Mouse (Mus musculus) liver, adult 2 months (tissue): ENCODE results near the gene Golph3. TPM values are rescaled to one million over a fixed set of nuclear protein-coding genes. Genes with fewer than 3 reads are reported as not detected.

Experiments
- DNase-seq: peaks from one replicate; pipeline ENCODE4 v3.0.0-alpha.2; 2011; ENCODE audit warnings: low read depth, low spot score; ENCODE audit errors: extremely low read depth
- H3K27ac ChIP-seq: fragments of 200-500 bp; replicated peaks from 2 replicates; pipeline ENCODE4 v1.5.1; 2012; ENCODE audit warnings: low read depth, mild to moderate bottlenecking, control low read depth, inconsistent platforms, low read length; ENCODE audit not compliant: insufficient read depth
- H3K27me3 ChIP-seq: fragments of 200-500 bp; 2 replicates; pipeline ENCODE4 v1.6.1; 2012; ENCODE audit warnings: mild to moderate bottlenecking, moderate library complexity, low read length, inconsistent platforms; ENCODE audit not compliant: control insufficient read depth, insufficient read depth
- H3K36me3 ChIP-seq: fragments of 200-500 bp; 2 replicates; pipeline ENCODE4 v1.6.1; 2012; ENCODE audit warnings: low read length, inconsistent platforms; ENCODE audit not compliant: control insufficient read depth, insufficient read depth
- H3K4me1 ChIP-seq: fragments of 200-500 bp; 2 replicates; pipeline ENCODE4 v1.6.1; 2011; ENCODE audit warnings: low read length; ENCODE audit not compliant: control insufficient read depth, insufficient read depth
- H3K4me3 ChIP-seq: fragments of 200-500 bp; 2 replicates; pipeline ENCODE4 v1.5.1; 2011; ENCODE audit warnings: low read depth, mild to moderate bottlenecking, control low read depth, low read length, moderate library complexity; ENCODE audit not compliant: insufficient read depth
- H3K79me2 ChIP-seq: fragments of 200-500 bp; 2 replicates; pipeline ENCODE4 v1.6.1; 2012; ENCODE audit warnings: inconsistent platforms, mild to moderate bottlenecking, low read length, moderate library complexity; ENCODE audit not compliant: control insufficient read depth, insufficient read depth
- H3K9ac ChIP-seq: fragments of 200-500 bp; 2 replicates; pipeline ENCODE4 v1.6.1; 2012; ENCODE audit warnings: low read depth, mild to moderate bottlenecking, control low read depth, inconsistent platforms, low read length
- CTCF ChIP-seq: fragments of 200-500 bp; IDR thresholded peaks from 2 replicates; pipeline ENCODE4 v1.5.1; 2011; ENCODE audit warnings: low read depth, low read length, control low read depth
- POLR2A ChIP-seq: fragments of 200-500 bp; IDR thresholded peaks from 2 replicates; pipeline ENCODE4 v1.6.1; 2011; ENCODE audit warnings: low read length, control low read depth; ENCODE audit not compliant: insufficient read depth; ENCODE audit errors: extremely low read depth
- WGBS: fragments of 180-500 bp; shearing (Covaris S2); methylation state at CpG from one replicate; pipeline ENCODE4 v1.1.7; 2018; 5-methylcytosine and 5-hydroxymethylcytosine counted together
- polyA plus RNA-seq: library from polyadenylated mRNA; depleted of rRNA; stranded (reverse); fragments of >200 nt; gene quantifications from 2 replicates; pipeline ENCODE4 v1.2.3, GENCODE M21; 2012
- total RNA-seq: library from RNA; depleted of rRNA; stranded (reverse); fragments of >200 nt; gene quantifications from 2 replicates; pipeline ENCODE4 v1.2.3, GENCODE M21; 2014

Golph3 gene
- total and polyA plus RNA-seq, 2 experiments: 49.8 to 52.4 TPM

GRCm38 (mm10) chr15:12367306-12368080 lies 46.2 kb downstream of the Golph3 start:
- peaks cover 9% of the 10 kb centered on the region; the same call in 1 of the 2 replicates for H3K4me1 ChIP-seq
- H3K4me3 ChIP-seq: no peak overlapping the region
- TF ChIP-seq CTCF: no peak
- TF ChIP-seq POLR2A: no peak
- no peak for DNase-seq
- H3K79me2 ChIP-seq: no peaks in the 10 kb centered on the region
- no peaks in the 10 kb centered on the region for H3K27me3 ChIP-seq
- H3K27ac ChIP-seq: no peak overlapping the region
- H3K9ac ChIP-seq: no peak overlapping the region
- no peaks in the 10 kb centered on the region for H3K36me3 ChIP-seq
- whole genome bisulfite sequencing: 72% methylated on average over 13 of the region's 13 CpGs

- no peaks in the 10 kb centered on the region for H3K27me3 ChIP-seq
- no peaks in the 10 kb centered on the region for H3K79me2 ChIP-seq
- H3K4me1 ChIP-seq: peaks cover 9% of the 10 kb centered on the region; the same call in 1 of the 2 replicates
- TF ChIP-seq CTCF: no peak
- no peak for TF ChIP-seq POLR2A
- H3K4me3 ChIP-seq: no peak overlapping the region
- no peaks in the 10 kb centered on the region for H3K36me3 ChIP-seq
- no peak overlapping the region for H3K9ac ChIP-seq
- 93% methylated on average over 11 of the region's 11 CpGs for WGBS
- no peak overlapping the region for H3K27ac ChIP-seq
- DNase-seq: no peak
These were observed 47.1 kb downstream of the Golph3 start for GRCm38 (mm10) chr15:12368357-12368756.

- TF ChIP-seq CTCF (no peak), POLR2A (no peak)
- Histone ChIP-seq H3K4me1 (peaks cover 9% of the 10 kb centered on the region; the same call in 1 of the 2 replicates), H3K9ac (no peak overlapping the region), H3K27me3 (no peaks in the 10 kb centered on the region), H3K4me3 (no peak overlapping the region), H3K36me3 (no peaks in the 10 kb centered on the region), H3K27ac (no peak overlapping the region), H3K79me2 (no peaks in the 10 kb centered on the region)
- 89% methylated on average over 4 of the region's 4 CpGs for WGBS
- DNase-seq: no peak
These were observed 47.6 kb downstream of the Golph3 start for GRCm38 (mm10) chr15:12368850-12369249.

GRCm38 (mm10) chr15:12370096-12370495 lies 48.8 kb downstream of the Golph3 start:
- TF ChIP-seq POLR2A (no peak), CTCF (no peak)
- Histone ChIP-seq H3K27me3 (no peaks in the 10 kb centered on the region), H3K4me3 (no peak overlapping the region), H3K36me3 (no peaks in the 10 kb centered on the region), H3K27ac (no peak overlapping the region), H3K4me1 (peaks cover 9% of the 10 kb centered on the region; the same call in 1 of the 2 replicates), H3K79me2 (no peaks in the 10 kb centered on the region), H3K9ac (no peak overlapping the region)
- DNase-seq: no peak
- 95% methylated on average over 3 of the region's 3 CpGs for WGBS

- WGBS: 4% methylated on average over 8 of the region's 8 CpGs
- H3K27ac ChIP-seq: no peak overlapping the region
These were observed 49.9 kb downstream of the Golph3 start for GRCm38 (mm10) chr15:12371183-12371582.

GRCm38 (mm10) chr15:12373496-12373895 lies 52.2 kb downstream of the Golph3 start:
- Histone ChIP-seq H3K36me3 (no peaks in the 10 kb centered on the region), H3K79me2 (no peaks in the 10 kb centered on the region), H3K27me3 (no peaks in the 10 kb centered on the region), H3K4me1 (peaks cover 2% of the 10 kb centered on the region), H3K4me3 (no peak overlapping the region), H3K9ac (no peak overlapping the region), H3K27ac (no peak overlapping the region)
- WGBS: 85% methylated on average over 14 of the region's 14 CpGs
- TF ChIP-seq POLR2A (no peak), CTCF (no peak)
- no peak for DNase-seq

More at GRCm38 (mm10) chr15:12371183-12371582, 49.9 kb downstream of the Golph3 start:
- H3K4me3 ChIP-seq: no peak overlapping the region
- H3K9ac ChIP-seq: no peak overlapping the region
- TF ChIP-seq CTCF (peak; percentile 75), POLR2A (no peak)
- H3K36me3 ChIP-seq: no peaks in the 10 kb centered on the region
- H3K79me2 ChIP-seq: no peaks in the 10 kb centered on the region
- peaks cover 6% of the 10 kb centered on the region for H3K4me1 ChIP-seq
- H3K27me3 ChIP-seq: no peaks in the 10 kb centered on the region
- DNase-seq: peak; percentile 66
